Mouse (Mus musculus): ENCODE measurements around the gene Clca4b.
"Not testable (repeated sequence)": the region's sequence is repeated elsewhere in the genome, so short reads cannot be mapped to it uniquely, and the experiment has no call there.

Clca4b gene

GRCm38 (mm10) chr3:144932335-144932734 lies at the start of gene Clca4b:
TSS of gene Clca4b (minus strand) at chr3:144932529.
- DNase-seq (ENCODE audit: low spot score in 2 of 2) = no peak

- no peak for DNase-seq (ENCODE audit: low spot score in 2 of 2)
Observed at GRCm38 (mm10) chr3:144980551-144980950, 48.2 kb upstream of the Clca4b start.

GRCm38 (mm10) chr3:144977631-144978030 lies 45.3 kb upstream of the Clca4b start:
- no peak for DNase-seq (ENCODE audit: low spot score in 2 of 2)

- DNase-seq (ENCODE audit: low spot score in 2 of 2) = no peak
Observed at GRCm38 (mm10) chr3:144976091-144976490, 43.8 kb upstream of the Clca4b start.

- DNase-seq (ENCODE audit: low spot score in 2 of 2) = no peak
Observed at GRCm38 (mm10) chr3:144974945-144975344, 42.6 kb upstream of the Clca4b start, which contains the start of gene Clca4a. TSS of gene Clca4a (minus strand) at chr3:144975045.

GRCm38 (mm10) chr3:144971553-144972270 lies 39.4 kb upstream of the Clca4b start:
- DNase-seq (ENCODE audit: low spot score in 2 of 2) = no peak

- DNase-seq (ENCODE audit: low spot score in 2 of 2) = no peak
Observed at GRCm38 (mm10) chr3:144969755-144970154, 37.4 kb upstream of the Clca4b start.

GRCm38 (mm10) chr3:144966074-144966473 lies 33.7 kb upstream of the Clca4b start:
- no peak for DNase-seq (ENCODE audit: low spot score in 2 of 2)

GRCm38 (mm10) chr3:144950829-144951228 lies 18.5 kb upstream of the Clca4b start:
- DNase-seq (ENCODE audit: low spot score in 2 of 2) = no peak

GRCm38 (mm10) chr3:144947376-144947775 lies 15.0 kb upstream of the Clca4b start:
- not testable (repeated sequence) for DNase-seq (ENCODE audit: low spot score in 2 of 2)

- not testable (repeated sequence) for DNase-seq (ENCODE audit: low spot score in 2 of 2)
Observed at GRCm38 (mm10) chr3:144933625-144934024, 1.3 kb upstream of the Clca4b start.

- DNase-seq (ENCODE audit: low spot score in 2 of 2) = no peak
Observed at GRCm38 (mm10) chr3:144933011-144933491, 722 bp upstream of the Clca4b start.

- no peak for DNase-seq (ENCODE audit: low spot score in 2 of 2)
Observed at GRCm38 (mm10) chr3:144914014-144914413, 18.3 kb downstream of the Clca4b start.

- no peak for DNase-seq (ENCODE audit: low spot score in 2 of 2)
Observed at GRCm38 (mm10) chr3:144897042-144897678, 35.2 kb downstream of the Clca4b start.

- no peak for DNase-seq (ENCODE audit: low spot score in 2 of 2)
Observed at GRCm38 (mm10) chr3:144890246-144890758, 42.0 kb downstream of the Clca4b start.

GRCm38 (mm10) chr3:144886957-144887356 lies 45.4 kb downstream of the Clca4b start:
- no peak for DNase-seq (ENCODE audit: low spot score in 2 of 2)

GRCm38 (mm10) chr3:144872012-144872411 lies 60.3 kb downstream of the Clca4b start:
- DNase-seq (ENCODE audit: low spot score in 2 of 2) = not testable (repeated sequence)

All from spleen, postnatal 4 days (tissue).